Mouse (Mus musculus): ENCODE data around the gene AL607142.1.

AL607142.1 gene

GRCm38 (mm10) chr4:120058157-120058556 lies 6.6 kb upstream of the AL607142.1 start:
- DNase-seq, result no peak

DNA sequence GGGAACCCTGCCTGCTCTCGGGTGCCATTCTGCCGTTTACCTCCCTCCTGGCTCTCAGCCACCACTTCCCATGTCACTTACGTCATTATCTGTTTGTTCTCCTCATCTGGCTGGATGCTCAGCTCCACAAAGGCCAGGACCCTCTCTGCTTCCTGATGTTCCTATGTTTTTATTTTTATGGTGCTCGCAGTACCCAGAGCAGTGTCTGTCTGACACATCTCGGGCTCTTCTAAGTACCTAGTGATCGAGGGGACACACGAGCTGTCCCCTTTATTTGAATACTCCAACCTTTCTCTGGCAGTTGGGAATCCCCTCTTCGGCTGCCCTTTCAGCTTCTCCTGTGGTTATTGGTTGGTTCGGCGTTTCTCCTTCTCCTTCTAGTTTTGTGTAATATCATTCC lies 6.0 kb upstream of the AL607142.1 start:
- peak in 1 of 2 experiments; percentile 38 for DNase-seq

DNA sequence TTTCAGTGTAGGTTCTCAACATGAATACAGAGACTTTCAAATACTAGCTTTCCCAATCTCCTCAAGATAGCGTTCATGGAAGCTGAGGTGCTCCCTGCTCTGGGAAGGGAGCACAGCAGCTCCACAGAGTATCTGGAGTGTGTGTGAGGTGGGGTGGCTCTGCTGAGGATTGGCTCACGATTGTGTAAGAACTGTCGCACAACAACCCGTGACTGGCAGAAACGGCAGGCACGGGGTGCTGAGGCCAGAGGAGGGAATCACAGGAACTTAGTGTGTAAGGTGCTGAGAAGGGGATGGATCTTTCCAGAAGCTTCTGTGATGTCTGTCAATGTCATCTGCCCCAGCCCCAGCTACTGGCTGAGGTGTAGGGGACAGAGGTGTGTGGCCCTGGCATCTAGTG lies 3.1 kb upstream of the AL607142.1 start:
- DNase-seq, result no peak

GRCm38 (mm10) chr4:120062198-120062597 lies 2.6 kb upstream of the AL607142.1 start:
- no peak for DNase-seq

GRCm38 (mm10) chr4:120062754-120063153 lies 2.0 kb upstream of the AL607142.1 start:
- DNase-seq, result no peak

DNA sequence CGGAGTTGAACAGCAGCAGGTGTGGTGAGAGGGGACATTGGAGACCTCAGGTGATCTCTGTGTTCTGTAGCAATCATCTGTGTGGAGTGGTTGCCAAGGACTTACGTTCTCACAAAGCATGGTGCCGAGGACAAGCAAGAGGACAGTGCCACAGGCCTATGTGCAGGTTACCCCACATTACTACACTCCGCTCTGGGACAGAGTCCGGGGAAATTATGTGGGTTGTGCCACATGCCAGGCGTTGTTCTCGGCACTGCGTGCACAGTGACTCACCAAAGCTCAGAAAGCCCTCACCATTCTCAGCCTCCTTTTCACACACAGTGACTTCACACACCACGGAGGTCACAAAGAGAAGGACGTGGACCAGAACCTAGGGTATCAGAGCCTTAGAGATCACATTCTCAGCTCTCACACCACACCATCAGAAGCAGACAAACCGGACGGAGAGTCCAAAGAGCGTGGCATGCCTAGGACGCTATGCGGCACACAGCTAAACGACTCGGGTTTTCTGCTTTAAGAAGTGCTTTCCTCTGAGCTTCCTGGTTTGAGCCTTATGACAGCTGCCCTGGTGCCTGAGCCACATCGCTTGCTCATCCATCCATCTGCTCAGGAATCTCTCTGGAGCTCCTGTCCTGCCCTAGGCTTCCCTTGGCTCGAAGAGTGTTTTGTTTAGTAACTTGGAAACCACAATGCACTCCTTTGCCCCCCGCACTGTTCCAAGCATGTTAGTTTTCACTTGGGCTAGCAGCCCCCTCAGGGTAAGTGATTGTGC lies 1.3 kb upstream of the AL607142.1 start:
- no peak for DNase-seq

DNA sequence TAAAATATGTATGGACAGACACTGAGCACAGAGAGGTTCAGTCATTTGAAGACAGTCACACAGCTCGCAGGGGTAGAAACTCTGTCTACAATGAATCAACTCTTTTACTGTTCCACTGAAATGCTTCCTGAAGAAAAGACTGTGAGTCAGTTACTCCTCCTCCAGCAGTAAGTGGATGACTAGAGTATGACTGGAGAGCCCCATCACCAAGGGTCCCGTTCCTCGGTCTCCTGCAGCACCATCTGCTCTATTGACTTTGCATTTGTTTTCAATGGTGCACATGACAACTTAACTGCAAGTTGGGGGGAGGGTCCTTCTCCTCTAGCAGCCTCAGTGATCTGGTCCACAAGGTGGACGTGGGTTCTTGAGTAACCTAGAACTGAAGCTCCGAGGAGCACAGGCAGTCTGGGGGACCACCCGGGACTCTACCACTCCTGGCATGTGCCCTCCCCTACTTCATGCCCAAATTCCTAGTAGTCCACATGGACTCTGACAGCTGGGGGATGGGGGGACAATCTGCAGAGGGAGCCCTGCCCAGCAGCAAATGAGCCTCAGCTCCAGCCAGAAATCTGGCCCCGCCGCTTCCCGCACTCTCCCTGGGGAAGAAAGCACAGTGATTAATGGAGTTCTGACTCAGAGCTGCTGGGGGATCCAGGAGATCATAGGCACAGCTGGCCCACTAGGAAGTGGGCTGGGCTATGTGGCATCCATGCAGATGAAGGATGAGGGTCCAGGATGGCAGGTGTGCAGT lies 2.2 kb downstream of the AL607142.1 start:
- peak; percentile 44 to 69 for DNase-seq

DNA sequence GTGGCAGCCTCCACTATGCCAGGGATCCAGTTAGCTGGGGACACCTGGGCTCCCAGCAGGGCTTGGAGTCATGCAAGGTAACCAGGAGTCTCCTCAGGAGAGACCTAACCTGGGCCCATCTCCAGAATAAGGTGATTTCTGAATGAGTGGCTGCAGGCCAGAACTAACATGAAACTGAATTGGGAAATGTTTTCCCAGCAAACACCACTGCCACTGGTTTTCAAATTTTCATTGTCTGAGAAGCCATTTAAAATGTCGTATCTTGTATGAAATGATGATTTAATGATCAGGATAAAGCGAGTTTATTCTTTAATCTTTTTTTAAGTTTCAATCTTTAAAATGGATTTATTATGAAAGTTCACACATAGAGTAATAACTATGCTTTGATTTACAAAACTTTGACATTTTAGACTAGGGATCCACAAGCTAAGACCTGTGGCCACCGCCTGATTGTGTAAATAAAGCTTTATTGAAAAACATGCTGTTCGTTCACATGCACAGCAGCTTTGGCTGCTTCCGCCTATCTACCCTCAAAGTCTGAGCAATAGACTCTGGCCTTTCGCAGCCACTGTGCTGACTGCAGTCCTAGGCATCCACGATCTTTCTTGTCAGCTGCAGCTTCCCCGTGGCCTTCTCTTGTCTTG lies 2.9 kb downstream of the AL607142.1 start:
- no peak for DNase-seq

- DNase-seq, result no peak
Observed at GRCm38 (mm10) chr4:120068883-120069581, 4.2 kb downstream of the AL607142.1 start.

GRCm38 (mm10) chr4:120069582-120069980 lies 4.8 kb downstream of the AL607142.1 start:
- DNase-seq, result no peak

DNA sequence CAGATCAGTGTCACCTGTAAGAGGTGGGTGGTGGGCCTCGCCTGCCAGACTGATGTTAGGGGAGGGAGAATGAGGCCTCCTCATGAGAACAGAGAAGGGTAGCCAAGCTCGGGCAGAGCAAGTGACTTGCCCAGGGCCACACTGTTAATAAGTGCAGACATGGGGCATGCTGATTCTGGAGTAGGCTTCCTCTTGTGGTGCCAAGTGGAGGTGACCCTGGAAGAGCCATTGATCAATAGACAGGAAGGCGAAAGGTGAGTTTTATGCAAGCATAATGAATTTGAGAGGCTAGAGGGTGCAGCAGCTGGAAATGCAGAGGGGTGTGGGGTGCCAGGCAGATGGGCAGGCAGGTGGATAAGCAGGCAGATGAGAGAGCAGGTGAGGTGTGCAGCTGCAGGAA lies 6.6 kb downstream of the AL607142.1 start:
- DNase-seq, result no peak

DNA sequence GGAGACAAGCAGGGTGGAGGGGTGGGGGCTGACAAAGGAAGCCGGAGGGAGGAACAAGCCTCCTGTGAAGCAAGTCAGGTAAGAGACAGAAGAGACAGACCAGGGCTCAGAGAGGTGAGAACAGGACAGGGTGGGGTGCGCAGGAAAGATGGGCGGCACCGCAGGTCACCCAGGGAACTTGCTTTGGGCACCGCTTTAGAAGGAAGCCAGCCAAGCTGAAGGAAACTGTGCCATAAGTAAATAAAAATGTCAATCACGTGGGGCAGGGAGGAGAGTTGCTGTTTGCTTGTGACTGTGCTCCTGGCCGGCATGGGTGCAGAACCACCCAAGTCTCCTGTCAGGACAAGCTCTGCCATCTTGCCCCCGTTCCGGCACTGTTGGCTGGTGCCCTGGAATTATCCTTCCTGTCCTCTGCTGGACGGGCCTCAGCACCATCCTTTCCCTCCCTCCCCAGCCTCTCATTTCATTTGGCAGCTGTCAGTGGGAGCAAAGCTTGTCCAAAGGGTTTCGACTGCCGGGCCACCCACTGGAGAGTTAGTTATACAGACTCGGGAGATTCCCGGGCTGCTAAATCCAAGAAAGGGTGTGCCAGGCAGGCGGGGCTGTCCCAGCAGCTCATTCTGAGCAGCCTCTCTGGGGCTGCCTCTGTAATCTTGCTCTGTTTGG lies 7.2 kb downstream of the AL607142.1 start:
- peak; percentile 38 to 52 for DNase-seq

DNA sequence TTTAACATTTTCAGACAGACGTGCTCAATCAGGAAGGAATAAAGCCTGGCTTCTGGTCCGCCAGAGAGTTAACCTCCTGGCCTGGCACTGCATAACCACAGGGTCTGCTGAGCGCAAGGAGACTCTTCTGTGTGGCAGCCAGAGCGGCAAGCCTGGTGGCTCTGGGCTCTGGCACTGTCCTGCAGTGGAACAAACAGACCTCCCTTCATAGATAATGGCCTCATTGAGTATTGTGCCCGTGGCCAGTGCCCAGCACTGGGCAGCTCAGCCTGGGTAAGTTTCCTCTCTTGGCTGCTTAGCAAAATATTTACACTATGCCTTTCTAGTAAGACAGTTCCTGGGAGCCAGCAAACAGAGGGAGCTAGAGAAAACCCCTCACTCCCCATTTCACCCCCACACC lies 9.3 kb downstream of the AL607142.1 start:
- peak; percentile 55 to 71 for DNase-seq

GRCm38 (mm10) chr4:120077322-120077721 lies 12.5 kb downstream of the AL607142.1 start:
- DNase-seq, result no peak

- no peak for DNase-seq
Observed at GRCm38 (mm10) chr4:120082527-120082926, 17.7 kb downstream of the AL607142.1 start.

DNA sequence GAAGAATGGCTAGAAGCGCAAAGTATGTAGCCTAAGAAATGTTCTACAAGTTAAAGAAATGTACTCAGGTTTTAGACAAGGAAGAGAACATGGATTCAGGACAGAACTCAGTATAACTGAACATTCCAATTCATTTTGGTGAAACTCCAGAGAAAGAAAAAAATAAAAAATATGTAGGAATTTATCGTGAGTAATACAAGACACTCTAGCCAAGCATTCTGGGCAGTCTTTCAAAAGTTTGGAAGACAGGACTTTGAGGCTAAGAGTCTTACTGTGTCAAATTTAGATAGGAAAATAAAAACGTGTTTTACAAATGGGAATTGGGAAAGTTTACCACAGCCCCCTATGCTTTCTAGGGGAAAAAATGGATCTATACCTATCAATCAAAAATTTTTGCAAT lies 18.9 kb downstream of the AL607142.1 start:
- DNase-seq, result no peak

DNA sequence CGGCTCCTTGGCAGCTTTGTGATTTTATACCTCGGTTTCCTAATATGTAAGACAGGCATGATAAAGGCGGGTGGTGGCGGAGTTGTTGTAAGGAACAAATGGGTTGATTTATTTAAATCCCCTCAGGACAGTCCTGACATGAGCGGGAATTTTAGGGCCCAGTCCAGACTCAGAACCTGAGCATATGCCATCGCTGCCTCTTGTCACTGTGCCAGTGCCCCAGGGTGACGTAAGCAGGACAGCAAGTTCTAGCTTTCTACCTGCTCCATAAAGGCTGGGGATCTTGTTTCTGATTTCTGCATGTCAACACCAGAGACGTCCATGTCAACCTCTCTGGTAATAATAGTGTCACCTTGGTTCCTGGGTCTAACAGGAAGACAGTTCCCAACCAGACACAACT lies 24.7 kb downstream of the AL607142.1 start:
- DNase-seq, result peak; percentile 70 to 81

DNA sequence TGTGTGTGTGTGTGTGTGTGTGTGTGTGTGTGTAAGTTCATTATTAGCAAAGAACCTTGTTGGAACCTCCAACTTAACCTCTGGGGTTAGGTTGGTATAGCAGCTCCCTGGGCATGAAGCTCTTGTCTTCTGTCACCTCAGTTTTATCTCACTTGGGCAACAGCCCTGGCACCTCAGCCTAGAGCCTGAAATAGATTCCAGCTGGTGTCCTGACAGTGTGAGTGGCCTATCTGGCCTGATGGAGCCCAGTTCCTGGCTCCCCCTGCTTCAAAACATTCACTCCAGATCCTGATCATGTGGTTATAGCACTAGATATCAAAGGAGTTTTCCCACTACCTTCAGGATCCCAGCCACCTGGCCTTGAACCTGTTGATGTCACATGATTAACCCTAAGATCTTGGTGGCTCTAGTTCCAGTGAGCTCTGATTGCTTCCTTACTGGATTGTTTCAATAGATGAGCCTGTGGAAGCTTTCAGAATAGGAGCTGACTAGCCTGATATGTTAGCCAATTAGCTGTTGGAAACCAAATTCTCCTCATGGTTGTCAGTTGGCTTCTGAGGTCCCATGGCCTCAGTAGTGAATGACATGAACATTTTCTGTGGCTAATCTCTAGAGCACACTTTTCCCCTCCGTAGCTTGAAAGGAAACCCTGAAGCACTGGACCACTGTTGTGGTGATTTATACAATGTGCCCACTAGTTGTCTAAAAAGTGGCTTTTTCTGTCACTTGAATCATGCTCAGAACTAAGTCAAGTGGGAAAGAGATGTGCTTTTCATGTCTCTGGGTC lies 27.4 kb downstream of the AL607142.1 start:
- DNase-seq, result peak; percentile 55 to 61

DNA sequence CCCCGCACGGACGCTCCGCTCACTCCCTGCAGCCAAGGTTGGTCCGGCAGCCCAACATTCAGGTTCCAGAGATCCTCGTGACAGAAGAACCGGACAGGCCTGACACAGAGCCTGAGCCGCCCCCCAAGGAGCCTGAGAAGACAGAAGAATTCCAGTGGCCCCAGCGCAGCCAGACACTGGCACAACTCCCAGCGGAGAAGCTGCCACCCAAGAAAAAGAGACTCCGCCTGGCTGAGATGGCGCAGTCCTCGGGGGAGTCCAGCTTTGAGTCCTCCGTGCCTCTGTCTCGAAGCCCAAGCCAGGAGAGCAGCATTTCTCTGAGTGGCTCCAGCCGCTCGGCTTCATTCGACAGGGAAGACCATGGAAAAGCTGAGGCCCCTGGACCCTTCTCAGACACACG lies 32.1 kb downstream of the AL607142.1 start:
- DNase-seq, result peak in 1 of 2 experiments; percentile 51

GRCm38 (mm10) chr4:120101186-120101585 lies 36.4 kb downstream of the AL607142.1 start:
- DNase-seq, result no peak

GRCm38 (mm10) chr4:120104599-120104998 lies 39.8 kb downstream of the AL607142.1 start:
- DNase-seq, result peak; percentile 90 to 94

- peak in 1 of 2 experiments; percentile 64 for DNase-seq
Observed at GRCm38 (mm10) chr4:120106362-120106761, 41.6 kb downstream of the AL607142.1 start.
